Mouse (Mus musculus): ENCODE results near the gene Slc30a1. TPM values are rescaled to one million over a fixed set of nuclear protein-coding genes. Genes with fewer than 3 reads are reported as not detected.

Slc30a1 gene
- total RNA-seq, 2 experiments from 2014 or later: 25.1 to 29.4 TPM

DNA sequence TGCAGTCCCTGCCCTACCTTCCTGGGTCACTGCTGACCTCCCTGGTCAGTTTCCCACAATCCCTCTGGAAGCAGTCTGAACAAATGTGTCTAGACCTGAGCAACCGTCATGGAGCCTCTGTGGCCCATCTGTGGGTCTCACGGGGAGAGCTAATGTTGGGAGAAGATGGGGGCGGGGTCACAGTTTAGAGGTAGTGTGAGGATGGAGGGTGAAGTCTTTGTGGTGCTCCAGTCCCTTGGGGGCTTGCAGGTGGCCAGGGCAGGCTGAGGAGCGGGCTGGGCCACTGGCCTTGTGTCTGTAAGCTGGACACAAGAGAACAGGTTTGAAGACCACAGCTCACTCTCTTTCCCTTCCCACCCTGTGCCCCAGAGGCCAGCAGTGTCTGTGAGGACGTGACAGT, 39.2 kb downstream of the Slc30a1 start:
- no peak for DNase-seq

DNA sequence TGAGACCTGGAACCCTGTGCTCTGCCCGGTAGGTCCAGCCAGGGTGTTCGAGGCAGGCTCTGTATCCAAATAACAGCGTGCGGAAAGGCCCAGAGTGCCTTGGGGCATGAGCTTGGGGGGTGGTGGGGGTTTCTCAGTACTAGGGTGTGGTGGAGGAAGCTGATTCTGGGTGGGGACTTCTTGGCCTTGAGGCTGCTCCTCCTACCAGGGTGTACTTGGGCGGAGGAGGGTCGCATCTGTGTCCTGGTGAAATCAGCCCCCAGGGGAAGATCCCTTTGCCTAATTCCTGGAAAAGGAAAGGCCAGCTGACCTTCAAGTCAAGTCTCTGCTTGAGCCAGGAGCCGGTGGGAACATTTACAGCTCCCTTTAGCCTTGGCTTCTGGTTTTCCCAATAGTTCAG, 39.7 kb downstream of the Slc30a1 start:
- peak; percentile 33 for DNase-seq

DNA sequence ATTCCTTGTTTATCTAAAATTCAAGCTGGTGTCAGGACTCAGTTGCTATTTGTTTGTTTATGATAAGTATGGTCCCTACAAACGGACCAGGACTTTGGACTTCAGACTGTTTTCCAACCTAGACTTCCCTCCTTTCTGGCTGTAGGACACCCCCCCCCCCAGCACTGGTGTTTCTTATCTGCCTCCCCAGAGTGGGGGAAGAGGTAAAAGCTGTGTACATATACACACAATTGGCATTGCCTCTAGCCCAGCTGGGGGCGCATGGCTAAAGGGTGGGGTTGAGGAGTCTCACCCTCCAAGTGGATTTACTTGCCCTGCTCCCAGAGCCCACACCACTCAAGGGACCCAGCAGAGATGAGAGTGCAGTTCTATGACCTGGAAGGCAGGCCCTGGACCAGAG, 40.3 kb downstream of the Slc30a1 start:
- no peak for DNase-seq

DNA sequence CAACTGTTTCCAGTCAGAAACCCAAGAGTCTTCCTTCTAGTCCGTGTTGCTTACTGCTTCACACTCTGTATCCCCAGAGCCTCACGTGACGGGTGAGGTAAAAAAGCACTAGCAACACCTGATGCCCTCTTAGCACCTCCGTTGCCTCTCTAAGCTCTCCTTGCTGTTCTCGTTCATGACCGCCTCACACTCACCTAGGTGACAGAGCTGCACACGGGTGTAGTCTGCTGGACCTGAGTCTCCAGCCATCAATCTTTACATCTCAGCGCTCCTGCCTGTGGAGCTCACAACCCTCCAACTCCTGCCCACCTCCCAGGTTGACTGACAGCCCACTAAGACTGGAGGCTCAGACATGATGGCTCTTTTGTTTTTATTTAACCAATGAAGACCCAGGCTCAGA, 41.2 kb downstream of the Slc30a1 start:
- no peak for DNase-seq

DNA sequence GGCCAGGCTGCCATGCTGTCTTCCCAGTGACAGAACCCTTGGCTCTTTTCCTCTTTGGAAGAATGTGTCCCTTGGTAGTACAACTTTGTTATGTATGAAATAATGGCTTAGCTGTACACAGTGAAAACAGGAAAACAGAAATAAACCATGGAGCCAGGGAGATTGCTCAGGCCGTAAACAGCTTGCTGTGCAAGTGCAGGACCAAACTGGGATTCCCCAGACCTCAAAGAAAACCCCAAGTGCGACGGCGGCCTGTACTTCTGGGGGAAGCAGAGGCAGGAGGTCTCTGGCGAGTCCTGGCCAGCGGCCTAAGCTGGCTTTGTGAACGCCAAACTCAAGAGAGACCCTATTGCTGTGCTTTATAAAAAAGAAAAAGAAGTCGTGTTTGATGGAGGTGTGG, 42.0 kb downstream of the Slc30a1 start:
- no peak for DNase-seq

DNA sequence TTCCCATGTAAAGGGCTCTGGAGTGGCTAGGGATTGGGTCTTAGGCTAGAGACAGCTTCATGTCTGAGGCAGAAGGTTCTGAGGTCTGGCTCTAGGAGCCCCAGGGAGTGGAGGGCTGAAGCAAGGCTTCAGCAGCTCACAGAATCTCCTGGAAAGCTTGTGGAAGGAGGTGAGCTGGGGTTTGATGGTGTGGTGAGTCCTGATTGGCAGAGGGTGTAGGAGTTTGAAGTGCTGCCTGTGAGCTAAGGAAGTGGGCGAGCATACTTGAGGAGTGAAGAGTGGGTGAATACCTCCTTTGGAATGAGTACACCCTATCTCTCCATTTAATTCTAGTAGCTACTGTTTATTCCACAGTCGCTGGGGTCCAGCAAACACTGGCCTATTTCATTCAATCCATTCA, 44.0 kb downstream of the Slc30a1 start:
- no peak for DNase-seq

DNA sequence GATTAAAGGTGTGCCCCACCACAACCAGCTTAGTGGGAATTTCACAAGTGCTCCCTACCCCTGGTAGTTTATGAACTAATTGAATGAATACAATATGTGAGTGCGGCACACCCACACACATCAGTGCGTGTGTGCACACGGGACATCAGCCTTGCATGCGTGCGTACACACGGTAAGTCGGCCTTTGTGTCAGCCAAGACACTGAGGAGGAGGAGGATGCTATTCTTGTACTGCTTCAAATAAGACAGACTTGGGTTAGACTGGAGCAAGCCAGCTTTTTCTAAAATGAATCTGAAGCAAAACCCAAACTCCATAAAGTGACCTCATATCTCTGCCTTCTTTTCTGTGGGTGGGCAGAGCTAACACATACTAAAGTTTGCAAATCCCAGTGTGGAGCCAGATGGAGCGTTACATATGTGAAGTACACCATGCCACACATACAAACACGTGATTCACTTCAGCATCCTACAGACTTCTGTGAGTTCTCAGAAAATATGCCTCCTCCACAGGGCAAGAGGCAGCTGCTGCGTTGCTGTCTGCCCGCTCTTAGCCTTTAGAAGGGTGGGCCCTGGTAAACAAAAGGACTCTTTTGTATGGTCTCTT, 46.3 kb downstream of the Slc30a1 start:
- DNase-seq: no peak

DNA sequence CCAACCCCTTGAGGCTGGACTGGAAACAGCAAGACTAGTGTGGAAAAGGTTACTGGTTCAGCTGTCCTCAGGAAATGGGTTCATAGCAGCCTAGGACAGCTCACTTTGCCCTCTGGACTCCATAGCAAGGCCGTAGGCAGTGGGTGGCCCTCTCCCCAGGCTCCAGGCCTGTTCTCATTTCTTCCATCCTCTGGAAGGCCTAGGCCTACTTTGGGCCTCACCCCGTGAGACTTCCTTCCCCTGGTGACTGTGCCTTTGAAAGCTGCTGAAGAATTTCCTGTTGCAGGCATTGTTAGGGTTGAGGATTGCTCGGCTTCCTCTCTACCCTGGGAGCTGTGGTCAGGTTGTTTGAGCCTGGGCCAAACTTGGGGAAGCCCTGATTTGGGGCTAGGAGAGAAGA, 48.5 kb downstream of the Slc30a1 start:
- DNase-seq: peak; percentile 44

DNA sequence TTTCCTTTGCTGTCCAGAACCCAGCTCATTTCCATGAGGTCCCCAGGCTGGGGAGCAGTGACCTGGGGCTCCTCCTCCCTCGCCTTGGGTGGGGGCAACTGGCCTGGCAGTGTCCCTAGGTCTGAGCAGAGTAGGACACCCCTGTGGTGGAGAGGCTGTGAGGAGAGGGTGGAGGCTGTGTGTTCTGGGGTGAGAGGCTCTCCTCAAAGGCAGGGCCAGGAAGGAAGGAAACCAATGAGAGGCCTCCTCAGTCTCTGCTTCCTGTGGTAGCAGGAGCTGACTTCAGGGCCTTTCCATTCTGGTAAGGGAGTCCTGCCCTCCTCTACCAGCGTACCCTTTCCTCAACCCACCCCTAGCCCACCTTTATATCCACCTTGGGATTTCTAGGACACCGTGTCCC, 49.7 kb downstream of the Slc30a1 start:
- DNase-seq: peak; percentile 42

DNA sequence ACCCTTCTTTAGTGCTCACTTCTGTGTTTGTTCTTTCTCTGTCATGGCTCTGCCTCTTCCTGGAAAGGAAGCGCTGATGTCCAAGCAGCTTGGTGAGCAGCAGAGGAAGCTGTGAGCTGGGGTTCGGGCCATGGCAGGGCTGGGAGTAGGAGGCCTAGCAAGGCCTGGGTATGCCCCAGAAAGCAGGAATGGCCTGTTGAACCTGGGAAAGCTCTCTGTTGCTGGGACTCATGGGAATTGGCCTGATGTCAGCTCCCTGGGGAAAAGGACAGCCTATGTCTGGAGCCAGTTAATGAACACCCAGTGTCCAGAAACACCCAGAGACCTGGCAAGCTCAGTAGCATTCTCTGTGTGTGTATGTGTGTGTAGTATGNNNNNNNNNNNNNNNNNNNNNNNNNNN, 50.3 kb downstream of the Slc30a1 start:
- DNase-seq: peak; percentile 22

DNA sequence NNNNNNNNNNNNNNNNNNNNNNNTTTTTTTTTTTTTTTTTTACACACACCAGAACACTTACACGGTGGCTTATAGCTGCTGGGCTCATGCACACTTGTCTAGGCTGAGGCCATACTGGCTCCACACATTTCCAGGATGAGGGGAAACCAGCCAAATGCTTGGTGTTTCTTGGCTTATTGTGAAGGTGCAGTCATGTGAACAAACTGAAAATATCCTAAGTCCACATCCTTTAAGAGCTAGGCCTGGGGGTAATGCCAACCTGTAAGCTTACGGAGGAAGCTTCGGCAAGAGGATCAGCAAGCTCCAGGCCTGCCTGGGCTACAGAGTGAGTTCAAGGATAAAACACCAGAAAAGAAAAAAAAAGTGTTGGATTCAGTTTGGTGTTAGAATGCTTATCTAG, 50.8 kb downstream of the Slc30a1 start:
- no peak for DNase-seq

DNA sequence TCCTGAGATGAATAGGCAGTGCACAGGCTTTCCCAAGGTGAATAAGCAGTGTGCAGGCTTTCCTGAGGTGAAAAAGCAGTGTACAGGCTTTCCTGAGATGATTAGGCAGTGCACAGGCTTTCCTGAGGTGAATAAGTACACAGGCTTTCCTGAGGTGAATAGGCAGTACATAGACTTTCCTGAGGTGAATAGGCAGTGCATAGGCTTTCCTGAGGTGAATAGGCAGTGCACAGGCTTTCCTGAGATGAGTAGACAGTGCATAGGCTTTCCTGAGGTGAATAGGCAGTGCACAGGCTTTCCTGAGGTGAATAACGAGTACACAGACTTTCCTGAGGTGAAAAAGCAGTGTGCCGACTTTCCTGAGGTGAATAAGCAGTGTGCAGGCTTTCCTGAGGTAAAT, 54.4 kb downstream of the Slc30a1 start:
- no peak for DNase-seq

Other genes starting within 250 kb of the Slc30a1 start
- 100 to 1,000 TPM in 1 of 2 experiments, 10 to 100 TPM in 1; 89.3 to 101 TPM for gene Lpgat1, start 188.9 kb upstream of the Slc30a1 start, total RNA-seq (2021)
- 10 to 100 TPM; 29.0 to 32.1 TPM for gene Nek2, start 85.3 kb upstream of the Slc30a1 start, total RNA-seq (2021)
- gene Rd3, start 70.6 kb downstream of the Slc30a1 start, total RNA-seq (2021): 1 to 10 TPM; 2.7 to 2.8 TPM
- 10 to 100 TPM; 15.0 to 22.4 TPM for gene Traf5, start 185.8 kb downstream of the Slc30a1 start, total RNA-seq (2021)
- 10 to 100 TPM; 43.7 to 48.1 TPM for gene Rcor3, start 231.3 kb downstream of the Slc30a1 start, total RNA-seq (2021)